Mouse (Mus musculus): ENCODE results near the gene Fgfr2.
"Not testable (repeated sequence)": the region's sequence is repeated elsewhere in the genome, so short reads cannot be mapped to it uniquely, and the experiment has no call there.

Gene Fgfr2

GRCm38 (mm10) chr7:132681831-132682230 lies 441.3 kb downstream of the Fgfr2 start:
- no peak for DNase-seq

- peak; percentile 86 for DNase-seq
Observed at GRCm38 (mm10) chr7:132681296-132681695, 441.9 kb downstream of the Fgfr2 start.

- DNase-seq, result no peak
Observed at GRCm38 (mm10) chr7:132679549-132679948, 443.6 kb downstream of the Fgfr2 start.

- DNase-seq, result peak; percentile 92
Observed at GRCm38 (mm10) chr7:132679117-132679516, 444.0 kb downstream of the Fgfr2 start.

- no peak for DNase-seq
Observed at GRCm38 (mm10) chr7:132675922-132676321, 447.2 kb downstream of the Fgfr2 start.

GRCm38 (mm10) chr7:132673931-132674755 lies 449.0 kb downstream of the Fgfr2 start:
- no peak for DNase-seq

- no peak for DNase-seq
Observed at GRCm38 (mm10) chr7:132672481-132672959, 450.6 kb downstream of the Fgfr2 start.

- no peak for DNase-seq
Observed at GRCm38 (mm10) chr7:132670863-132671165, 452.3 kb downstream of the Fgfr2 start.

- no peak for DNase-seq
Observed at GRCm38 (mm10) chr7:132669999-132670862, 452.9 kb downstream of the Fgfr2 start.

- no peak for DNase-seq
Observed at GRCm38 (mm10) chr7:132668604-132669003, 454.5 kb downstream of the Fgfr2 start.

GRCm38 (mm10) chr7:132666516-132666915 lies 456.6 kb downstream of the Fgfr2 start:
- no peak for DNase-seq

- no peak for DNase-seq
Observed at GRCm38 (mm10) chr7:132665664-132666382, 457.3 kb downstream of the Fgfr2 start.

- no peak for DNase-seq
Observed at GRCm38 (mm10) chr7:132664815-132665214, 458.3 kb downstream of the Fgfr2 start.

GRCm38 (mm10) chr7:132662831-132663230 lies 460.3 kb downstream of the Fgfr2 start:
- not testable (repeated sequence) for DNase-seq

GRCm38 (mm10) chr7:132659633-132660032 lies 463.5 kb downstream of the Fgfr2 start:
- DNase-seq, result no peak

GRCm38 (mm10) chr7:132658688-132659087 lies 464.5 kb downstream of the Fgfr2 start:
- DNase-seq, result no peak

GRCm38 (mm10) chr7:132658058-132658450 lies 465.1 kb downstream of the Fgfr2 start:
- DNase-seq, result no peak

GRCm38 (mm10) chr7:132657371-132658057 lies 465.6 kb downstream of the Fgfr2 start:
- no peak for DNase-seq

GRCm38 (mm10) chr7:132656548-132656947 lies 466.6 kb downstream of the Fgfr2 start:
- peak; percentile 90 for DNase-seq

GRCm38 (mm10) chr7:132656075-132656474 lies 467.1 kb downstream of the Fgfr2 start:
- DNase-seq, result peak; percentile 89

- DNase-seq, result no peak
Observed at GRCm38 (mm10) chr7:132654412-132654811, 468.7 kb downstream of the Fgfr2 start.

- DNase-seq, result no peak
Observed at GRCm38 (mm10) chr7:132646514-132646913, 476.6 kb downstream of the Fgfr2 start.

Measured in cerebellum, adult 11 months (tissue).